Mouse (Mus musculus) megakaryocyte, embryonic 14.5 days (primary cell): ENCODE measurements at regions not wholly inside any gene's neighbourhood (a gene's known extent, or its start where the extent isn't known, plus 50 kb on each side); places are given as distances from the start of the nearest gene placed in this dataset.

Source experiments
- FLI1 ChIP-seq: IDR thresholded peaks from 2 replicates; pipeline ENCODE4 v1.6.1; 2012; ENCODE audit warnings: low read length, inconsistent platforms, mixed read lengths
- GATA1 ChIP-seq: IDR thresholded peaks from 3 replicates; pipeline ENCODE4 v1.6.1; 2012; ENCODE audit warnings: mixed read lengths, low read length, inconsistent platforms, borderline replicate concordance

- TF ChIP-seq GATA1: no peak
- no peak for TF ChIP-seq FLI1
Observed at GRCm38 (mm10) chr6:100167321-100167720, 120.0 kb downstream of the Rybp start.
